Comparison of ENCODE assay signal across 8 mouse cellular contexts in the genomic region with DNA sequence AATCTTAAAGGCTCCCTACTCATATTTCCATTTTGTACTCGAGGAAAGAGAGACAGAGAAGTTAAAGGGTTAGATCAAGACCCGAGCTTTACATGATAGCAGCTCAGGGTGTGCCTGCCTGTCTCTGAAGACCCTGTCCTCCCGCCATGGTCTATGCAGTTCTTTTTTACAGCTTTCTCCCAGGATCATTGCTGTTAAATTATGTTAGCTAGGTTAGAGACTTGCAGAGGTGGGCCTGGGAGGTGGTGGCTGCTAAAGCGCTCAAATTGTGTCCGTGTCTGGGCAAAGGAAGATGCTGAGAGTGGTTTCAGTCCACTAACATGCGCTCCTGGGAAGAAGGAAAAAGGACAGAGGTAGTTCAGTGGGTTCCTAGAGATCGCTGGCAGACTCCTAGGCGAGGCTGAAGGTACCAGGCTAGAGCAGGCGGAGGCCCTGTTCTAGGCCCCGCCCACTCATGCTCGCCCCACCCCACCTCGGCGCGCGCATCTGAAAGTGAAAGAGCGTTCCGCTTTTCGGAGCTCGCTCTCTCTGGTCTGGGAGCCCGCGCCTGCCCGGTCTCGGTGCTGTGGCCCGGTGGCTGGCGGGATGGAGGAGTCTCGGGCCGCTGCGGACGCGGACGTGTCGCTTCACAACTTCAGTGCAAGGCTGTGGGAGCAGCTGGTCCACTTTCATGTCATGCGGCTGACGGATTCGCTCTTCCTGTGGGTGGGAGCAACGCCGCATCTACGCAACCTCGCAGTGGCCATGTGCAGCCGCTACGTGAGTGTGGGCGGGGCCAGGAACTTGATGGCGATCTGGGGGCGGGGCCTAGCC. TPM values are rescaled to one million over a fixed set of nuclear protein-coding genes. Genes with fewer than 3 reads are reported as not detected.
DNase-seq lines count a peak whose midpoint lies in the region; ATAC-seq lines count a peak whose summit lies in the region.

A gene (plus strand): TSS at position 474 of the 813 bp plus-strand sequence.

- peak; percentile 91 for DNase-seq in T-cell, adult 2 months (ENCODE audit: low spot score)
- peak; percentile 90 for DNase-seq in cerebellum, postnatal 36 days
- DNase-seq in frontal cortex, postnatal 36 days (ENCODE audit: low spot score in 2 of 2): peak; percentile 92
- peak; percentile 89 for DNase-seq in hindbrain, embryonic 14.5 days (ENCODE audit: low spot score)
- peak; percentile 90 to 93 for DNase-seq in layer of hippocampus, postnatal 36 days
- peak; percentile 93 for DNase-seq in lung, postnatal 25 days (ENCODE audit: low spot score)
- peak; percentile 76 for DNase-seq in retina, adult 2 months (ENCODE audit: low read depth, low spot score)
- peak; percentile 96 for DNase-seq in thymus, postnatal 25 days

- H3K36me3 ChIP-seq in hindbrain, embryonic 14.5 days (replicated peaks; ENCODE audit: control insufficient read depth, insufficient read depth): peaks cover 9% of the 10 kb centered on the region

- H3K4me1 ChIP-seq in hindbrain, embryonic 14.5 days (replicated peaks; ENCODE audit: control insufficient read depth, insufficient read depth, low read length): peaks cover 16% of the 10 kb centered on the region

- H3K9ac ChIP-seq in hindbrain, embryonic 14.5 days: peak within 1 kb of the TSS; percentile 70

- ATAC-seq in hindbrain, embryonic 14.5 days (ENCODE audit: low FRiP score): peak; percentile 97

- no peaks in the 10 kb centered on the region for H3K9me3 ChIP-seq in hindbrain, embryonic 14.5 days (ENCODE audit: control insufficient read depth, low read length)

- H3K4me2 ChIP-seq in hindbrain, embryonic 14.5 days (replicated peaks): peak within 1 kb of the TSS; percentile 77

- peak within 1 kb of the TSS; percentile 69 for H3K4me3 ChIP-seq in hindbrain, embryonic 14.5 days (replicated peaks; ENCODE audit: low read length)

- H3K27ac ChIP-seq in hindbrain, embryonic 14.5 days: peak within 1 kb of the TSS; percentile 92

- H3K27me3 ChIP-seq in hindbrain, embryonic 14.5 days (ENCODE audit: control insufficient read depth, insufficient read depth, low read length): no peaks in the 10 kb centered on the region

- WGBS in hindbrain, embryonic 14.5 days: 5% methylated on average over 44 of the region's 44 CpGs

RNA-seq across cellular contexts. Expression of the gene that starts here (rescaled TPM):
- 73.3 and 87.0 TPM in 2 replicates for polyA plus RNA-seq in hindbrain, embryonic 14.5 days (2014; fragmentation: Nextera tagmentation; extraction: Ambion mirVana)
- 10 to 100 TPM; 25.1 TPM for total RNA-seq in layer of hippocampus, postnatal 36 days (2021)

Comparison
In these comparisons a context has a peak if more than half of its experiments do, and no peak if none do; other contexts are left out.
1. Peak in every context shown above with its lines: DNase-seq, ATAC-seq, H3K4me3 ChIP-seq and H3K27ac ChIP-seq.